ENCODE assay signal across 8 mouse cellular contexts in the genomic region with DNA sequence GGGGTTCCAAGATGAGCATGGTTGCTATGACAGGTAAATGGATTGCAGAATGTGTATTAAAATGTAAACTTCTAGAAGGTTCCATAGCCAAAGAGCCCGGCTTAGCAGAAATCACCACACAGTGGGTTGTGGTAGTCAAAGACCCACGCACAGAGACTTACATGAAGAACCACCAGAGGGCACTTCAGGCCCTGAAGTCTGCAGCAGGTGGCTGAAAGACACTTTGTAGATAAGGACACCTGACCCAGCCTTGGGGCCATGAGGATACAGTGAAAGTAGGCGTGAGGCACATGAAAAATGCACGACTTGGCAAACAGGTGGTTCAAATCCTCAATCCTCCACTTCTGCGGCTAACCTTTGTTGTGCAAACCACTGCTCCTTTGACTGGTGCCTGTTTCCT. TPM values are rescaled to one million over a fixed set of nuclear protein-coding genes. Genes with fewer than 3 reads are reported as not detected.
DNase-seq lines count a peak whose midpoint lies in the region; ATAC-seq and TF ChIP-seq lines count a peak whose summit lies in the region.

No protein-coding gene starts in this region.

- no peak overlapping the region for H3K27ac ChIP-seq in kidney, embryonic 16.5 days (ENCODE audit: low read length)
- no peak overlapping the region for H3K27ac ChIP-seq in ES-Bruce4 (ENCODE audit: insufficient read depth, low read length)
- H3K27ac ChIP-seq in kidney, embryonic 14.5 days (ENCODE audit: low read depth, low read length), result no peak overlapping the region

- no peaks in the 10 kb centered on the region for H3K36me3 ChIP-seq in kidney, embryonic 16.5 days (ENCODE audit: insufficient read depth, low read length)
- H3K36me3 ChIP-seq in ES-Bruce4 (ENCODE audit: control insufficient read depth, insufficient read depth, low read length, poor library complexity, severe bottlenecking), result no peaks in the 10 kb centered on the region
- no peaks in the 10 kb centered on the region for H3K36me3 ChIP-seq in kidney, embryonic 14.5 days (ENCODE audit: control insufficient read depth, insufficient read depth, low read length)

- 51% methylated on average over 5 of the region's 5 CpGs for WGBS in kidney, embryonic 16.5 days
- 57% methylated on average over 5 of the region's 5 CpGs for WGBS in kidney, embryonic 14.5 days

- ATAC-seq in kidney, embryonic 16.5 days (ENCODE audit: low FRiP score, low TSS enrichment), result no peak
- peak; percentile 68; the same call in 1 of the 2 replicates for ATAC-seq in kidney, embryonic 14.5 days (ENCODE audit: low FRiP score, low TSS enrichment)

- TF ChIP-seq EP300 in ES-Bruce4 (IDR thresholded peaks at IDR 0.05; ENCODE audit: insufficient read depth, low read depth, low read length), result no peak

- no peak overlapping the region for H3K4me3 ChIP-seq in kidney, embryonic 16.5 days (ENCODE audit: low read length)
- no peak overlapping the region for H3K4me3 ChIP-seq in ES-Bruce4 (ENCODE audit: low read depth, low read length)
- no peak overlapping the region for H3K4me3 ChIP-seq in kidney, embryonic 14.5 days (ENCODE audit: low read length)

- peaks cover 6% of the 10 kb centered on the region for H3K9me3 ChIP-seq in kidney, embryonic 16.5 days (ENCODE audit: low read length)
- H3K9me3 ChIP-seq in ES-Bruce4 (replicated peaks; ENCODE audit: control insufficient read depth, insufficient read depth, low read length, poor library complexity, severe bottlenecking), result peaks cover 12% of the 10 kb centered on the region
- no peaks in the 10 kb centered on the region for H3K9me3 ChIP-seq in kidney, embryonic 14.5 days (ENCODE audit: control insufficient read depth, low read length)

- H3K27me3 ChIP-seq in kidney, embryonic 16.5 days (ENCODE audit: insufficient read depth, low read length), result no peaks in the 10 kb centered on the region
- no peaks in the 10 kb centered on the region for H3K27me3 ChIP-seq in ES-Bruce4 (ENCODE audit: control insufficient read depth, insufficient read depth, low read length, poor library complexity, severe bottlenecking)
- no peaks in the 10 kb centered on the region for H3K27me3 ChIP-seq in kidney, embryonic 14.5 days (ENCODE audit: control insufficient read depth, insufficient read depth, low read length)

- H3K9ac ChIP-seq in kidney, embryonic 16.5 days (replicated peaks; ENCODE audit: low read length), result no peak overlapping the region
- no peak overlapping the region for H3K9ac ChIP-seq in ES-Bruce4 (ENCODE audit: low read depth, poor library complexity, severe bottlenecking)
- no peak overlapping the region for H3K9ac ChIP-seq in kidney, embryonic 14.5 days (ENCODE audit: low read depth, low read length)

- no peak for TF ChIP-seq POLR2A in ES-Bruce4 (IDR thresholded peaks at IDR 0.05; ENCODE audit: insufficient read depth, low read length)

- peak; percentile 17 to 20 for DNase-seq in kidney, adult 8-10 months
- DNase-seq in cerebellum, adult 18-20 months, result peak; percentile 61 to 65
- peak; percentile 64 for DNase-seq in retina, embryonic 14.5 days (ENCODE audit: low spot score)
- no peak for DNase-seq in spleen, postnatal 36 days (ENCODE audit: low spot score in 2 of 2)
- DNase-seq in adrenal gland, adult 2 months, result no peak

- no peak overlapping the region for H3K4me2 ChIP-seq in kidney, embryonic 16.5 days (replicated peaks; ENCODE audit: low read depth, low read length)
- H3K4me2 ChIP-seq in kidney, embryonic 14.5 days (replicated peaks; ENCODE audit: low read depth, low read length), result no peak overlapping the region

- H3K4me1 ChIP-seq in kidney, embryonic 16.5 days (ENCODE audit: insufficient read depth, low read length), result no peaks in the 10 kb centered on the region
- H3K4me1 ChIP-seq in ES-Bruce4 (ENCODE audit: control insufficient read depth, insufficient read depth, low read length), result peaks cover 1% of the 10 kb centered on the region
- H3K4me1 ChIP-seq in kidney, embryonic 14.5 days (ENCODE audit: control insufficient read depth, insufficient read depth, low read length), result no peaks in the 10 kb centered on the region

- peak; percentile 62 for TF ChIP-seq CTCF in ES-Bruce4 (IDR thresholded peaks at IDR 0.05; ENCODE audit: low read depth, low read length)

RNA-seq across cellular contexts. Expression of gene Rad18, which starts 20.7 kb away (rescaled TPM):
- 40.8 and 42.5 TPM in 2 replicates for polyA plus RNA-seq in kidney, embryonic 16.5 days (2015; fragmentation: Nextera tagmentation; extraction: Ambion mirVana)
- 54.5 and 58.3 TPM in 2 replicates for polyA plus RNA-seq in ES-Bruce4 (2011; ENCODE audit: insufficient read depth, insufficient read length, low read depth, missing spikeins)
- polyA plus RNA-seq in kidney, embryonic 14.5 days (2014; fragmentation: Nextera tagmentation; extraction: Ambion mirVana), result 39.3 and 55.2 TPM in 2 replicates
- 1 to 10 TPM; 5.3 to 7.5 TPM for total RNA-seq in adrenal gland, adult 2 months (2021)
- 0.61 and 0.62 TPM in 2 replicates for polyA plus RNA-seq in adrenal gland, adult 2 months (2012; rRNA removed)

Comparison
In these comparisons a context has a peak if more than half of its experiments do, and no peak if none do; other contexts are left out.
1. DNase-seq: peak in kidney, adult 8-10 months (2 of 2), cerebellum, adult 18-20 months (2 of 2) and retina, embryonic 14.5 days (single experiment); none in spleen, postnatal 36 days (0 of 2) and adrenal gland, adult 2 months (single experiment).
2. RNA of gene Rad18, which starts 20.7 kb away (polyA plus RNA-seq): 54.5 to 58.3 TPM in ES-Bruce4, 39.3 to 55.2 TPM in kidney, embryonic 14.5 days and 40.8 to 42.5 TPM in kidney, embryonic 16.5 days; 0.61 to 0.62 TPM in adrenal gland, adult 2 months; every median in the first group is over 10 times any median in the second.